Mouse (Mus musculus) liver, embryonic 11.5 days (tissue): ENCODE results near the gene Ece1. TPM values are rescaled to one million over a fixed set of nuclear protein-coding genes. Genes with fewer than 3 reads are reported as not detected.
"Not testable (repeated sequence)": the region's sequence is repeated elsewhere in the genome, so short reads cannot be mapped to it uniquely, and the experiment has no call there.

ENCODE experiments used
- ATAC-seq: fragments of 200-750 bp; cut with Nextera tagmentation; replicated peaks from 2 replicates; pipeline ENCODE4 v1.8.0; 2017; ENCODE audit warnings: moderate number of reproducible peaks, mild to moderate bottlenecking, moderate TSS enrichment, moderate library complexity; ENCODE audit not compliant: low FRiP score
- DNase-seq: peaks from one replicate; pipeline ENCODE4 v3.0.0-alpha.2; 2017; ENCODE audit warnings: low spot score
- H3K27ac ChIP-seq: fragments of 300-500 bp; sonication (generic); 2 replicates; pipeline ENCODE4 v1.5.1; 2014; ENCODE audit warnings: mild to moderate bottlenecking, low read depth, low read length, control low read depth
- H3K27me3 ChIP-seq: fragments of 300-500 bp; sonication (generic); replicated peaks from 2 replicates; pipeline ENCODE4 v1.6.1; 2014; ENCODE audit warnings: low read length, mixed read lengths; ENCODE audit not compliant: control insufficient read depth, insufficient read depth
- H3K36me3 ChIP-seq: fragments of 300-500 bp; sonication (generic); 2 replicates; pipeline ENCODE4 v1.6.1; 2014; ENCODE audit warnings: mild to moderate bottlenecking, low read length, moderate library complexity, mixed read lengths; ENCODE audit not compliant: control insufficient read depth, insufficient read depth
- H3K4me1 ChIP-seq: fragments of 300-500 bp; sonication (generic); replicated peaks from 2 replicates; pipeline ENCODE4 v1.6.1; 2014; ENCODE audit warnings: low read length, mixed read lengths; ENCODE audit not compliant: control insufficient read depth, insufficient read depth
- H3K4me2 ChIP-seq: fragments of 300-500 bp; sonication (generic); 2 replicates; pipeline ENCODE4 v1.6.1; 2014; ENCODE audit warnings: mild to moderate bottlenecking, control low read depth, moderate library complexity
- H3K4me3 ChIP-seq: fragments of 300-500 bp; sonication (generic); 2 replicates; pipeline ENCODE4 v1.5.1; 2014; ENCODE audit warnings: low read depth, low read length, control low read depth
- H3K9ac ChIP-seq: fragments of 300-500 bp; sonication (generic); 2 replicates; pipeline ENCODE4 v1.6.1; 2014; ENCODE audit warnings: low read depth, low read length, control low read depth
- H3K9me3 ChIP-seq: fragments of 300-500 bp; sonication (generic); 2 replicates; pipeline ENCODE4 v1.6.1; 2016; ENCODE audit warnings: low read length, inconsistent platforms, mixed read lengths; ENCODE audit not compliant: control insufficient read depth
- WGBS: fragments of 180-500 bp; shearing (Covaris S2); extraction: QIAGEN DNeasy Blood & Tissue Kit; methylation state at CpG from one replicate; pipeline ENCODE4 v1.1.7; 2014; 5-methylcytosine and 5-hydroxymethylcytosine counted together
- polyA plus RNA-seq: library from polyadenylated mRNA; unstranded; fragments of >200 nt; fragmentation: Nextera tagmentation; extraction: Ambion mirVana; gene quantifications from 2 replicates; pipeline ENCODE4 v1.2.1, GENCODE M21; 2014

The Ece1 gene
- polyA plus RNA-seq, 1 experiment from 2014 or later, result 51.9 TPM

- H3K27me3 ChIP-seq, result no peaks in the 10 kb centered on the region; the same call in 1 of the 2 replicates
- ATAC-seq (no peak), DNase-seq (peak; percentile 69)
- H3K4me3 ChIP-seq, result no peak overlapping the region
- no peak overlapping the region for H3K27ac ChIP-seq
- WGBS, result 18% methylated on average over 11 of the region's 11 CpGs
- no peaks in the 10 kb centered on the region for H3K9me3 ChIP-seq
- no peaks in the 10 kb centered on the region for H3K4me1 ChIP-seq
- H3K9ac ChIP-seq, result no peak overlapping the region
- no peaks in the 10 kb centered on the region for H3K36me3 ChIP-seq
- H3K4me2 ChIP-seq, result no peak overlapping the region
Observed at GRCm38 (mm10) chr4:137844656-137845055, 17.4 kb upstream of the Ece1 start.

- H3K4me2 ChIP-seq, ATAC-seq, H3K27me3 ChIP-seq, H3K9ac ChIP-seq, DNase-seq, H3K27ac ChIP-seq, H3K4me3 ChIP-seq, H3K4me1 ChIP-seq, H3K36me3 ChIP-seq, H3K9me3 ChIP-seq: not testable (repeated sequence)
- 59% methylated on average over 8 of the region's 8 CpGs for WGBS
Observed at GRCm38 (mm10) chr4:137847651-137848050, 14.4 kb upstream of the Ece1 start.

DNA sequence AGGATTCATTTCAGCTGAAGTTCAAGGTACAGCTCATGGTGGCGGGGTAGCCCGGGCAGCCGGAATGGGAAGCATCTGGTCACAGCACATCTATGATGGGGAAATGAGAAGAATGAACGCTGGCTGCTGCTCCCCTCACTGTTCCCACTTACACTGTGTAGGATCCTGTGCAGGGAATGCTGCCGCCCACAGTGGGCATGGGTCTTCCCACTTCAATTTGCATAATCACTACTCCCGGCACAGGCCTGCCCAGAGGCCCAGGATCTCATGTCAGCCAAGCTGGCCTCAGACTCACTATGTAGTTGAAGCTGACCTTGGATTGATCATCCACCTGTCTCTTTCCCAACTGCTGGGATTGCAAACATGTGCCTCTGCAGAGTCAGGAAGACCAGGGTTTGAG lies 11.9 kb upstream of the Ece1 start:
- H3K27me3 ChIP-seq, result no peaks in the 10 kb centered on the region
- DNase-seq (no peak), ATAC-seq (no peak)
- no peak overlapping the region for H3K9ac ChIP-seq
- H3K27ac ChIP-seq, result no peak overlapping the region
- no peaks in the 10 kb centered on the region for H3K36me3 ChIP-seq
- no peak overlapping the region for H3K4me2 ChIP-seq
- 85% methylated on average over 6 of the region's 6 CpGs for WGBS
- no peaks in the 10 kb centered on the region for H3K9me3 ChIP-seq
- no peak overlapping the region for H3K4me3 ChIP-seq
- H3K4me1 ChIP-seq, result no peaks in the 10 kb centered on the region

- Histone ChIP-seq H3K4me1 (no peaks in the 10 kb centered on the region), H3K9me3 (no peaks in the 10 kb centered on the region), H3K4me2 (no peak overlapping the region), H3K27me3 (no peaks in the 10 kb centered on the region), H3K36me3 (no peaks in the 10 kb centered on the region), H3K27ac (no peak overlapping the region), H3K9ac (no peak overlapping the region), H3K4me3 (no peak overlapping the region)
- ATAC-seq (no peak), DNase-seq (no peak)
- 60% methylated on average over 2 of the region's 2 CpGs for WGBS
Observed at GRCm38 (mm10) chr4:137851484-137851883, 10.6 kb upstream of the Ece1 start.

- ATAC-seq (no peak), DNase-seq (no peak)
- WGBS, result 55% methylated on average over 6 of the region's 6 CpGs
- Histone ChIP-seq H3K9ac (no peak overlapping the region), H3K9me3 (no peaks in the 10 kb centered on the region), H3K4me2 (no peak overlapping the region), H3K4me3 (no peak overlapping the region), H3K27me3 (no peaks in the 10 kb centered on the region), H3K27ac (no peak overlapping the region), H3K4me1 (no peaks in the 10 kb centered on the region), H3K36me3 (no peaks in the 10 kb centered on the region)
Observed at GRCm38 (mm10) chr4:137853822-137854221, 8.2 kb upstream of the Ece1 start.

- Histone ChIP-seq H3K27me3 (no peaks in the 10 kb centered on the region), H3K9ac (no peak overlapping the region), H3K4me2 (no peak overlapping the region), H3K9me3 (no peaks in the 10 kb centered on the region), H3K36me3 (no peaks in the 10 kb centered on the region), H3K27ac (no peak overlapping the region), H3K4me1 (no peaks in the 10 kb centered on the region), H3K4me3 (no peak overlapping the region)
- ATAC-seq (no peak), DNase-seq (no peak)
- WGBS, result 59% methylated on average over 9 of the region's 9 CpGs
Observed at GRCm38 (mm10) chr4:137855741-137856341, 6.2 kb upstream of the Ece1 start.

GRCm38 (mm10) chr4:137857116-137857515 lies 4.9 kb upstream of the Ece1 start:
- no peak for DNase-seq
- H3K36me3 ChIP-seq, result no peaks in the 10 kb centered on the region

GRCm38 (mm10) chr4:137858371-137858770 lies 3.7 kb upstream of the Ece1 start:
- no peaks in the 10 kb centered on the region for H3K9me3 ChIP-seq
- no peak overlapping the region for H3K9ac ChIP-seq
- no peak for ATAC-seq
- 71% methylated on average over 2 of the region's 2 CpGs for WGBS
- no peak for DNase-seq
- H3K4me2 ChIP-seq, result no peak overlapping the region
- no peak overlapping the region for H3K4me3 ChIP-seq
- no peak overlapping the region for H3K27ac ChIP-seq
- H3K4me1 ChIP-seq, result peaks cover 13% of the 10 kb centered on the region
- H3K27me3 ChIP-seq, result peaks cover 11% of the 10 kb centered on the region
- no peaks in the 10 kb centered on the region for H3K36me3 ChIP-seq

More at GRCm38 (mm10) chr4:137857116-137857515, 4.9 kb upstream of the Ece1 start:
- no peaks in the 10 kb centered on the region for H3K9me3 ChIP-seq
- H3K4me3 ChIP-seq, result no peak overlapping the region
- 26% methylated on average over 7 of the region's 7 CpGs for WGBS
- H3K4me1 ChIP-seq, result peaks cover 4% of the 10 kb centered on the region; the same call in 1 of the 2 replicates
- no peaks in the 10 kb centered on the region for H3K27me3 ChIP-seq
- no peak for ATAC-seq
- H3K9ac ChIP-seq, result no peak overlapping the region
- H3K27ac ChIP-seq, result no peak overlapping the region
- no peak overlapping the region for H3K4me2 ChIP-seq

DNA sequence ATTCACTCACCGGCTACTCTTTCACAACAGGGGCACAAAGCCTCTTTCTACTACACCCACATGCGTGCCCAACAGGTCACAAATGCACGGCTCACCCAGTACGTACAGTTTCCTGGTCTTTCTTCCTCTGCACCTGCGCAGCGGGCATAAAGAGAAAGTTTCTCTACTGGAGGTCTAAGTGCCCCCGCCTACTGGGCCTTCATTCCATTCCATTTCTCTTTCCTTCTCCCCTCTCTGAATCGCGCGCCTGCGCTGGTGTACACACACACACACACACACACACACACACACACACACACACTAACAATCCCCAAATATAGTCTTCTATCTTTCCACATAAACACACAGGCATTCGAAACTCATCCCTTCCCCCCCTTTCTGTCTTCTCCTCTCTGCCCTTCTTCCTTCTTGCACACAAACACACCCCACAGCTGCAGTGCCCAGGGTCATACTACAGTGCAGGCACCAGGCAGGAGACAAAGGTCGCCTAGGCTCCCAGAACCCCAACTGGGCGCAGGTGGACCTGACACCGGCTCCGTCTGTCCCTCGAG lies 501 bp upstream of the Ece1 start:
- ATAC-seq (peak; percentile 71), DNase-seq (no peak)
- 29% methylated on average over 17 of the region's 17 CpGs for WGBS
- Histone ChIP-seq H3K9me3 (no peaks in the 10 kb centered on the region), H3K9ac (peak overlapping the region; percentile 77), H3K27me3 (peaks cover 34% of the 10 kb centered on the region), H3K4me2 (peak overlapping the region; percentile 90), H3K36me3 (no peaks in the 10 kb centered on the region), H3K4me1 (peaks cover 39% of the 10 kb centered on the region), H3K4me3 (peak overlapping the region; percentile 77), H3K27ac (peak overlapping the region; percentile 58; the same call in 1 of the 2 replicates)
